Mouse (Mus musculus): ENCODE results near the gene Spaca3.

- TF ChIP-seq CTCF (IDR thresholded peaks at IDR 0.05; ENCODE audit: low read depth): no peak
- no peak for TF ChIP-seq EP300 (IDR thresholded peaks at IDR 0.05; ENCODE audit: low read depth)
Observed at GRCm38 (mm10) chr11:80809993-80810821, 48.0 kb upstream of the Spaca3 start, which contains the start of gene Tmem98.
